Comparison of ENCODE assay signal across 17 mouse cellular contexts in genomic region chr3:88202986-88203385, GRCm38 (mm10). TPM values are rescaled to one million over a fixed set of nuclear protein-coding genes. Genes with fewer than 3 reads are reported as not detected.
DNase-seq lines count a peak whose midpoint lies in the region; ATAC-seq and TF ChIP-seq lines count a peak whose summit lies in the region.
"Had no signal": no experiment of that assay in that cellular context is flagged by ENCODE, and none has a peak within 500 bp of the region (broad histone marks: within the 10 kb centered on the region; RNA-seq: fewer than 3 reads in every experiment).

No protein-coding gene starts in this region.

- WGBS in hindbrain, embryonic 10.5 days = 4% methylated on average over 6 of the region's 6 CpGs
- 12% methylated on average over 6 of the region's 6 CpGs for WGBS in midbrain, postnatal 0 days

- H3K9me3 ChIP-seq in hindbrain, embryonic 10.5 days = no peaks in the 10 kb centered on the region
- H3K9me3 ChIP-seq in midbrain, postnatal 0 days (ENCODE audit: low read length) = no peaks in the 10 kb centered on the region
- H3K9me3 ChIP-seq: embryonic facial prominence, embryonic 13.5 days had no signal

- H3K27ac ChIP-seq in hindbrain, embryonic 10.5 days = peak overlapping the region; percentile 72; the same call in 1 of the 2 replicates
- peak overlapping the region; percentile 57 for H3K27ac ChIP-seq in midbrain, postnatal 0 days (ENCODE audit: low read depth, low read length)
- H3K27ac ChIP-seq: embryonic facial prominence, embryonic 13.5 days had no signal

- H3K4me3 ChIP-seq in hindbrain, embryonic 10.5 days = no peak overlapping the region
- H3K4me3 ChIP-seq in midbrain, postnatal 0 days (ENCODE audit: low read depth, low read length) = no peak overlapping the region
- H3K4me3 ChIP-seq: embryonic facial prominence, embryonic 13.5 days had no signal

- DNase-seq in cerebellum, adult 8-10 months = peak; percentile 24
- DNase-seq in cerebellum, adult 11 months = no peak
- DNase-seq in brain, embryonic 14.5 days (ENCODE audit: low read depth) = peak; percentile 51
- peak; percentile 25 for DNase-seq in hindbrain, embryonic 10.5 days (ENCODE audit: low spot score)
- DNase-seq in midbrain, postnatal 0 days (ENCODE audit: low spot score) = peak; percentile 30
- DNase-seq in heart, adult 8-10 months (ENCODE audit: low spot score) = no peak
- no peak for DNase-seq in spleen, postnatal 36 days (ENCODE audit: low spot score in 2 of 2)
- no peak for DNase-seq in adipocyte (ENCODE audit: low spot score)
- DNase-seq: adrenal gland, postnatal 10 days; kidney, adult 18-20 months; lung, postnatal 10 days; spleen, adult 18-20 months had no signal

- H3K27me3 ChIP-seq in hindbrain, embryonic 10.5 days (ENCODE audit: insufficient read depth, poor library complexity, severe bottlenecking) = peaks cover 100% of the 10 kb centered on the region
- peaks cover 22% of the 10 kb centered on the region; the same call in 1 of the 2 replicates for H3K27me3 ChIP-seq in midbrain, postnatal 0 days (ENCODE audit: insufficient read depth, low read length)

- peaks cover 84% of the 10 kb centered on the region for H3K4me1 ChIP-seq in hindbrain, embryonic 10.5 days (replicated peaks)
- H3K4me1 ChIP-seq in midbrain, postnatal 0 days (ENCODE audit: insufficient read depth, low read length) = no peaks in the 10 kb centered on the region

- no peak for ATAC-seq in midbrain, postnatal 0 days (ENCODE audit: low FRiP score)

- TF ChIP-seq POLR2A in brain, embryonic 14.5 days (IDR thresholded peaks at IDR 0.05; ENCODE audit: borderline replicate concordance, extremely low read depth, insufficient read depth, insufficient read length, poor library complexity, severe bottlenecking) = no peak

- no peaks in the 10 kb centered on the region for H3K36me3 ChIP-seq in hindbrain, embryonic 10.5 days
- H3K36me3 ChIP-seq in midbrain, postnatal 0 days (ENCODE audit: insufficient read depth, low read length) = no peaks in the 10 kb centered on the region
- H3K36me3 ChIP-seq: embryonic facial prominence, embryonic 13.5 days had no signal

- H3K9ac ChIP-seq in midbrain, postnatal 0 days (replicated peaks; ENCODE audit: low read length, poor library complexity, severe bottlenecking) = no peak overlapping the region
- H3K9ac ChIP-seq: embryonic facial prominence, embryonic 13.5 days had no signal

- H3K4me2 ChIP-seq in midbrain, postnatal 0 days (ENCODE audit: low read depth, low read length, poor library complexity, severe bottlenecking) = no peak overlapping the region; the same call in 1 of the 2 replicates
- H3K4me2 ChIP-seq: embryonic facial prominence, embryonic 13.5 days; liver, embryonic 11.5 days had no signal

- TF ChIP-seq CTCF in brain, embryonic 14.5 days (IDR thresholded peaks at IDR 0.05; ENCODE audit: borderline replicate concordance, extremely low read depth, insufficient read depth, insufficient read length) = no peak
- TF ChIP-seq CTCF in midbrain, postnatal 0 days (IDR thresholded peaks at IDR 0.05) = no peak

RNA-seq across cellular contexts. Expression of gene Rhbg, which starts 51.5 kb away (rescaled TPM):
- 0.45 and 0.73 TPM in 2 replicates for polyA plus RNA-seq in brain, embryonic 14.5 days (2012; rRNA removed)
- polyA plus RNA-seq in hindbrain, embryonic 10.5 days (2016; fragmentation: Nextera tagmentation; extraction: Ambion mirVana) = not detected in 2 replicates
- 0.94 and 1.0 TPM in 2 replicates for total RNA-seq in midbrain, postnatal 0 days (2014; rRNA removed)
- polyA plus RNA-seq in midbrain, postnatal 0 days (2015; fragmentation: Nextera tagmentation; extraction: Ambion mirVana) = 0.21 and 0.41 TPM in 2 replicates
- not detected for total RNA-seq in heart, adult 8-10 months (2022)
- total RNA-seq: granulocyte monocyte progenitor cell, adult 5-6 weeks had no signal
- polyA plus RNA-seq: frontal cortex, adult 2 months; heart, postnatal 0 days had no signal

Comparison
In these comparisons a context has a peak if more than half of its experiments do, and no peak if none do; other contexts are left out.
1. DNase-seq: peak in cerebellum, adult 8-10 months (single experiment), brain, embryonic 14.5 days (single experiment), hindbrain, embryonic 10.5 days (single experiment) and midbrain, postnatal 0 days (single experiment); none in cerebellum, adult 11 months (single experiment), heart, adult 8-10 months (single experiment), spleen, postnatal 36 days (0 of 2) and adipocyte (single experiment).